Mouse (Mus musculus) frontal cortex, postnatal 14 days (tissue): Measurements from ENCODE around the gene Foxo3.

Experiments
- DNase-seq, 2 experiments: peaks; one replicate each; pipeline ENCODE4 v3.0.0; 2022; ENCODE audit warnings: low spot score in 2 of 2

Foxo3 gene

GRCm38 (mm10) chr10:42251203-42251602 lies 25.4 kb downstream of the Foxo3 start:
- peak; percentile 37 to 60 for DNase-seq

- DNase-seq, result no peak
Measured at GRCm38 (mm10) chr10:42249965-42250364, 26.6 kb downstream of the Foxo3 start.

- no peak for DNase-seq
Measured at GRCm38 (mm10) chr10:42248644-42249043, 27.9 kb downstream of the Foxo3 start.

- no peak for DNase-seq
Measured at GRCm38 (mm10) chr10:42248156-42248555, 28.4 kb downstream of the Foxo3 start.

GRCm38 (mm10) chr10:42247125-42247816 lies 29.3 kb downstream of the Foxo3 start:
- no peak for DNase-seq

- no peak for DNase-seq
Measured at GRCm38 (mm10) chr10:42246483-42246882, 30.1 kb downstream of the Foxo3 start.

- no peak for DNase-seq
Measured at GRCm38 (mm10) chr10:42245636-42246035, 30.9 kb downstream of the Foxo3 start.

GRCm38 (mm10) chr10:42245256-42245601 lies 31.3 kb downstream of the Foxo3 start:
- no peak for DNase-seq

- DNase-seq, result no peak
Measured at GRCm38 (mm10) chr10:42244420-42245255, 31.9 kb downstream of the Foxo3 start.

- DNase-seq, result no peak
Measured at GRCm38 (mm10) chr10:42243925-42244324, 32.6 kb downstream of the Foxo3 start.

GRCm38 (mm10) chr10:42242484-42242883 lies 34.1 kb downstream of the Foxo3 start:
- DNase-seq, result no peak

- no peak for DNase-seq
Measured at GRCm38 (mm10) chr10:42241775-42242174, 34.8 kb downstream of the Foxo3 start.

GRCm38 (mm10) chr10:42239810-42240111 lies 36.8 kb downstream of the Foxo3 start:
- no peak for DNase-seq

GRCm38 (mm10) chr10:42238923-42239809 lies 37.4 kb downstream of the Foxo3 start:
- DNase-seq, result no peak

GRCm38 (mm10) chr10:42238296-42238695 lies 38.3 kb downstream of the Foxo3 start:
- no peak for DNase-seq

GRCm38 (mm10) chr10:42237556-42237955 lies 39.0 kb downstream of the Foxo3 start:
- DNase-seq, result no peak

- DNase-seq, result no peak
Measured at GRCm38 (mm10) chr10:42235321-42235720, 41.2 kb downstream of the Foxo3 start.

- no peak for DNase-seq
Measured at GRCm38 (mm10) chr10:42232977-42233376, 43.6 kb downstream of the Foxo3 start.

- DNase-seq, result no peak
Measured at GRCm38 (mm10) chr10:42231847-42232246, 44.7 kb downstream of the Foxo3 start.

GRCm38 (mm10) chr10:42231100-42231541 lies 45.4 kb downstream of the Foxo3 start:
- no peak for DNase-seq

- no peak for DNase-seq
Measured at GRCm38 (mm10) chr10:42230471-42231099, 46.0 kb downstream of the Foxo3 start.

GRCm38 (mm10) chr10:42227751-42228241 lies 48.8 kb downstream of the Foxo3 start:
- DNase-seq, result no peak
